Mouse (Mus musculus): ENCODE measurements at regions not wholly inside any gene's neighbourhood (a gene's known extent, or its start where the extent isn't known, plus 50 kb on each side); places are given as distances from the start of the nearest gene placed in this dataset.
A peak's percentile ranks its signal among the peaks of the same experiment; 100 is the strongest.
"Not testable (repeated sequence)": the region's sequence is repeated elsewhere in the genome, so short reads cannot be mapped to it uniquely, and the experiment has no call there.

GRCm38 (mm10) chr4:7245653-7246052 lies 993.2 kb downstream of the Car8 start:
- no peaks in the 10 kb centered on the region for H3K9me3 ChIP-seq
- WGBS: 92% methylated on average over 2 of the region's 2 CpGs
- H3K4me1 ChIP-seq: 0 out of 2 replicates have a peak, but pooled peaks cover 3% of the 10 kb centered on the region
- no peaks in the 10 kb centered on the region for H3K27me3 ChIP-seq
- H3K27ac ChIP-seq (replicated peaks): no peak overlapping the region
- H3K9ac ChIP-seq (replicated peaks): no peak overlapping the region
- H3K4me3 ChIP-seq: no peak overlapping the region
- H3K4me2 ChIP-seq (replicated peaks): no peak overlapping the region
- ATAC-seq (ENCODE audit: low FRiP score, low read depth): no peak
- no peaks in the 10 kb centered on the region for H3K36me3 ChIP-seq

GRCm38 (mm10) chr4:7237848-7238247 lies 1001.0 kb downstream of the Car8 start:
- H3K36me3 ChIP-seq: no peaks in the 10 kb centered on the region
- no peak for ATAC-seq (ENCODE audit: low FRiP score, low read depth)
- 83% methylated on average over 3 of the region's 3 CpGs for WGBS
- no peak overlapping the region for H3K4me2 ChIP-seq (replicated peaks)
- H3K4me3 ChIP-seq: no peak overlapping the region
- no peaks in the 10 kb centered on the region for H3K4me1 ChIP-seq
- H3K27me3 ChIP-seq: no peaks in the 10 kb centered on the region
- H3K9ac ChIP-seq (replicated peaks): no peak overlapping the region
- peaks cover 33% of the 10 kb centered on the region for H3K9me3 ChIP-seq
- no peak overlapping the region for H3K27ac ChIP-seq (replicated peaks)

GRCm38 (mm10) chr4:7234537-7234936 lies 1004.3 kb downstream of the Car8 start:
- H3K27ac ChIP-seq (replicated peaks); H3K36me3 ChIP-seq; H3K9ac ChIP-seq (replicated peaks); H3K4me3 ChIP-seq; ATAC-seq (ENCODE audit: low FRiP score, low read depth); H3K4me1 ChIP-seq; H3K4me2 ChIP-seq (replicated peaks); H3K27me3 ChIP-seq: not testable (repeated sequence)
- H3K9me3 ChIP-seq: peaks cover 39% of the 10 kb centered on the region
- WGBS: 92% methylated on average over 6 of the region's 6 CpGs

- 89% methylated on average over 2 of the region's 2 CpGs for WGBS
- Histone ChIP-seq H3K4me2 (replicated peaks) (no peak overlapping the region), H3K27ac (replicated peaks) (no peak overlapping the region), H3K36me3 (no peaks in the 10 kb centered on the region), H3K9me3 (peaks cover 18% of the 10 kb centered on the region), H3K4me3 (no peak overlapping the region), H3K9ac (replicated peaks) (no peak overlapping the region), H3K27me3 (no peaks in the 10 kb centered on the region), H3K4me1 (no peaks in the 10 kb centered on the region)
- no peak for ATAC-seq (ENCODE audit: low FRiP score, low read depth)
Measured at GRCm38 (mm10) chr4:7228980-7229379, 1009.9 kb downstream of the Car8 start.

GRCm38 (mm10) chr4:7222922-7223321 lies 1015.9 kb downstream of the Car8 start:
- 0 out of 2 replicates have a peak, but pooled peaks have one; percentile 49 for ATAC-seq (ENCODE audit: low FRiP score, low read depth)
- Histone ChIP-seq H3K4me1 (no peaks in the 10 kb centered on the region), H3K27ac (replicated peaks) (no peak overlapping the region), H3K27me3 (no peaks in the 10 kb centered on the region), H3K4me2 (replicated peaks) (no peak overlapping the region), H3K9me3 (no peaks in the 10 kb centered on the region), H3K4me3 (no peak overlapping the region), H3K9ac (replicated peaks) (no peak overlapping the region), H3K36me3 (no peaks in the 10 kb centered on the region)
- WGBS: 96% methylated on average over 3 of the region's 3 CpGs

GRCm38 (mm10) chr4:7220426-7220825 lies 1018.4 kb downstream of the Car8 start:
- Histone ChIP-seq H3K4me1 (0 out of 2 replicates have a peak, but pooled peaks cover 3% of the 10 kb centered on the region), H3K4me3 (no peak overlapping the region), H3K9ac (replicated peaks) (no peak overlapping the region), H3K27me3 (no peaks in the 10 kb centered on the region), H3K4me2 (replicated peaks) (no peak overlapping the region), H3K9me3 (no peaks in the 10 kb centered on the region), H3K36me3 (no peaks in the 10 kb centered on the region), H3K27ac (replicated peaks) (no peak overlapping the region)
- ATAC-seq (ENCODE audit: low FRiP score, low read depth): no peak

- Histone ChIP-seq H3K9ac (replicated peaks) (no peak overlapping the region), H3K4me1 (0 out of 2 replicates have a peak, but pooled peaks cover 3% of the 10 kb centered on the region), H3K4me3 (no peak overlapping the region), H3K27me3 (no peaks in the 10 kb centered on the region), H3K4me2 (replicated peaks) (no peak overlapping the region), H3K27ac (replicated peaks) (0 out of 2 replicates have a peak overlapping the region, but pooled peaks have one; percentile 20), H3K36me3 (no peaks in the 10 kb centered on the region), H3K9me3 (no peaks in the 10 kb centered on the region)
- WGBS: 76% methylated on average over 5 of the region's 5 CpGs
- ATAC-seq (ENCODE audit: low FRiP score, low read depth): peak; percentile 54; the same call in 1 of the 2 replicates
Measured at GRCm38 (mm10) chr4:7215048-7216030, 1023.5 kb downstream of the Car8 start.

GRCm38 (mm10) chr4:7206987-7207386 lies 1031.9 kb downstream of the Car8 start:
- Histone ChIP-seq H3K4me2 (replicated peaks) (no peak overlapping the region), H3K27me3 (no peaks in the 10 kb centered on the region), H3K4me1 (no peaks in the 10 kb centered on the region), H3K36me3 (no peaks in the 10 kb centered on the region), H3K4me3 (no peak overlapping the region), H3K9ac (replicated peaks) (no peak overlapping the region), H3K27ac (replicated peaks) (no peak overlapping the region), H3K9me3 (no peaks in the 10 kb centered on the region)
- WGBS: 98% methylated on average over 1 of the region's 1 CpGs
- ATAC-seq (ENCODE audit: low FRiP score, low read depth): no peak

- no peak for ATAC-seq (ENCODE audit: low FRiP score, low read depth)
- Histone ChIP-seq H3K36me3 (no peaks in the 10 kb centered on the region), H3K4me2 (replicated peaks) (no peak overlapping the region), H3K9me3 (no peaks in the 10 kb centered on the region), H3K9ac (replicated peaks) (no peak overlapping the region), H3K4me3 (no peak overlapping the region), H3K4me1 (no peaks in the 10 kb centered on the region), H3K27me3 (no peaks in the 10 kb centered on the region), H3K27ac (replicated peaks) (no peak overlapping the region)
- WGBS: 26% methylated on average over 2 of the region's 2 CpGs
Measured at GRCm38 (mm10) chr4:7201816-7202215, 1037.0 kb downstream of the Car8 start.

- ATAC-seq (ENCODE audit: low FRiP score, low read depth): no peak
- no peak overlapping the region for H3K9ac ChIP-seq (replicated peaks)
- H3K4me3 ChIP-seq: no peak overlapping the region
- H3K9me3 ChIP-seq: no peaks in the 10 kb centered on the region
- no peak overlapping the region for H3K4me2 ChIP-seq (replicated peaks)
- H3K27me3 ChIP-seq: no peaks in the 10 kb centered on the region
- 91% methylated on average over 2 of the region's 2 CpGs for WGBS
- H3K27ac ChIP-seq (replicated peaks): no peak overlapping the region
- H3K4me1 ChIP-seq: no peaks in the 10 kb centered on the region
- no peaks in the 10 kb centered on the region for H3K36me3 ChIP-seq
Measured at GRCm38 (mm10) chr4:7199941-7200340, 1038.9 kb downstream of the Car8 start.

GRCm38 (mm10) chr4:7199052-7199451 lies 1039.8 kb downstream of the Car8 start:
- ATAC-seq (ENCODE audit: low FRiP score, low read depth): no peak
- Histone ChIP-seq H3K9ac (replicated peaks) (no peak overlapping the region), H3K27ac (replicated peaks) (no peak overlapping the region), H3K36me3 (no peaks in the 10 kb centered on the region), H3K4me1 (no peaks in the 10 kb centered on the region), H3K27me3 (no peaks in the 10 kb centered on the region), H3K9me3 (no peaks in the 10 kb centered on the region), H3K4me3 (no peak overlapping the region), H3K4me2 (replicated peaks) (no peak overlapping the region)
- 98% methylated on average over 2 of the region's 2 CpGs for WGBS

GRCm38 (mm10) chr4:7196570-7196969 lies 1042.3 kb downstream of the Car8 start:
- Histone ChIP-seq H3K4me3 (no peak overlapping the region), H3K36me3 (no peaks in the 10 kb centered on the region), H3K27me3 (no peaks in the 10 kb centered on the region), H3K27ac (replicated peaks) (no peak overlapping the region), H3K4me1 (no peaks in the 10 kb centered on the region), H3K4me2 (replicated peaks) (no peak overlapping the region), H3K9ac (replicated peaks) (no peak overlapping the region), H3K9me3 (no peaks in the 10 kb centered on the region)
- 84% methylated on average over 3 of the region's 3 CpGs for WGBS
- ATAC-seq (ENCODE audit: low FRiP score, low read depth): no peak
